In genomic region chr6:97472873-97473550, GRCm38 (mm10) we compare ENCODE assay signal across 17 mouse cellular contexts.
DNase-seq lines count a peak whose midpoint lies in the region; ATAC-seq lines count a peak whose summit lies in the region.
"Had no signal": no experiment of that assay in that cellular context is flagged by ENCODE, and none has a peak within 500 bp of the region (broad histone marks: within the 10 kb centered on the region; RNA-seq: fewer than 3 reads in every experiment).

No protein-coding gene starts in this region.

- peak; percentile 94 for DNase-seq in heart, adult 11 months
- no peak for DNase-seq in heart, postnatal 10 days
- no peak for DNase-seq in liver, embryonic 13.5 days
- DNase-seq in T-cell, adult 2 months (ENCODE audit: low spot score), result peak; percentile 12
- no peak for DNase-seq in kidney, adult 18-20 months
- no peak for DNase-seq in yolk sac, embryonic 10.5 days (ENCODE audit: low spot score)
- DNase-seq: adrenal gland, postnatal 36 days; cerebellum, adult 9-11 months; gastrocnemius, postnatal 10 days; lung, postnatal 14 days had no signal

- H3K9me3 ChIP-seq in liver, embryonic 13.5 days (replicated peaks), result no peaks in the 10 kb centered on the region
- no peaks in the 10 kb centered on the region for H3K9me3 ChIP-seq in liver, embryonic 12.5 days (replicated peaks)
- H3K9me3 ChIP-seq in stomach, embryonic 16.5 days (replicated peaks; ENCODE audit: control insufficient read depth, low read length), result no peaks in the 10 kb centered on the region
- H3K9me3 ChIP-seq: forebrain, embryonic 15.5 days; hindbrain, embryonic 15.5 days had no signal

- WGBS in liver, embryonic 13.5 days (ENCODE audit: insufficient replicate concordance), result 34% methylated on average over 4 of the region's 4 CpGs
- 37% methylated on average over 4 of the region's 4 CpGs for WGBS in liver, embryonic 12.5 days (ENCODE audit: insufficient replicate concordance)
- 78% methylated on average over 4 of the region's 4 CpGs for WGBS in stomach, embryonic 16.5 days

- no peak overlapping the region for H3K4me2 ChIP-seq in liver, embryonic 13.5 days
- H3K4me2 ChIP-seq in liver, embryonic 12.5 days, result no peak overlapping the region
- no peak overlapping the region for H3K4me2 ChIP-seq in stomach, embryonic 16.5 days (ENCODE audit: low read depth, low read length)
- H3K4me2 ChIP-seq: forebrain, embryonic 15.5 days; hindbrain, embryonic 15.5 days; limb, embryonic 12.5 days had no signal

- ATAC-seq in liver, embryonic 13.5 days (ENCODE audit: low read depth), result 0 out of 2 replicates have a peak, but pooled peaks have one; percentile 12
- no peak for ATAC-seq in liver, embryonic 12.5 days
- peak; percentile 53 for ATAC-seq in stomach, embryonic 16.5 days (ENCODE audit: insufficient read depth, low FRiP score)
- ATAC-seq: forebrain, embryonic 15.5 days had no signal

- no peak overlapping the region for H3K4me3 ChIP-seq in liver, embryonic 13.5 days (replicated peaks)
- no peak overlapping the region for H3K4me3 ChIP-seq in liver, embryonic 12.5 days
- H3K4me3 ChIP-seq in stomach, embryonic 16.5 days (replicated peaks; ENCODE audit: low read length), result no peak overlapping the region
- H3K4me3 ChIP-seq: forebrain, embryonic 15.5 days; hindbrain, embryonic 15.5 days; left cerebral cortex, adult 2 months; limb, embryonic 12.5 days had no signal

- intact Hi-C loops in heart, postnatal 10 days (cut with DNase I), result no loop called here

- H3K27ac ChIP-seq in liver, embryonic 13.5 days, result no peak overlapping the region
- no peak overlapping the region for H3K27ac ChIP-seq in liver, embryonic 12.5 days
- H3K27ac ChIP-seq in stomach, embryonic 16.5 days (ENCODE audit: low read length), result no peak overlapping the region
- H3K27ac ChIP-seq: forebrain, embryonic 15.5 days; hindbrain, embryonic 15.5 days; left cerebral cortex, adult 2 months; limb, embryonic 12.5 days had no signal

- H3K36me3 ChIP-seq in liver, embryonic 13.5 days, result no peaks in the 10 kb centered on the region
- no peaks in the 10 kb centered on the region for H3K36me3 ChIP-seq in liver, embryonic 12.5 days
- no peaks in the 10 kb centered on the region for H3K36me3 ChIP-seq in stomach, embryonic 16.5 days (ENCODE audit: control insufficient read depth, insufficient read depth, low read length)
- H3K36me3 ChIP-seq: forebrain, embryonic 15.5 days; G1E; hindbrain, embryonic 15.5 days; limb, embryonic 12.5 days had no signal

- no peaks in the 10 kb centered on the region for H3K27me3 ChIP-seq in liver, embryonic 13.5 days
- no peaks in the 10 kb centered on the region for H3K27me3 ChIP-seq in liver, embryonic 12.5 days (replicated peaks)
- H3K27me3 ChIP-seq in stomach, embryonic 16.5 days (ENCODE audit: control insufficient read depth, insufficient read depth, low read length), result no peaks in the 10 kb centered on the region
- H3K27me3 ChIP-seq: forebrain, embryonic 15.5 days; hindbrain, embryonic 15.5 days; limb, embryonic 12.5 days had no signal

- H3K4me1 ChIP-seq in liver, embryonic 13.5 days (replicated peaks), result peaks cover 9% of the 10 kb centered on the region; the same call in 1 of the 2 replicates
- peaks cover 11% of the 10 kb centered on the region for H3K4me1 ChIP-seq in liver, embryonic 12.5 days
- H3K4me1 ChIP-seq in stomach, embryonic 16.5 days (ENCODE audit: control insufficient read depth, insufficient read depth, low read length), result no peaks in the 10 kb centered on the region
- H3K4me1 ChIP-seq: forebrain, embryonic 15.5 days; hindbrain, embryonic 15.5 days; limb, embryonic 12.5 days had no signal

- no peak overlapping the region for H3K9ac ChIP-seq in liver, embryonic 13.5 days
- H3K9ac ChIP-seq in liver, embryonic 12.5 days, result no peak overlapping the region
- H3K9ac ChIP-seq in stomach, embryonic 16.5 days (ENCODE audit: low read length), result no peak overlapping the region
- H3K9ac ChIP-seq: forebrain, embryonic 15.5 days; hindbrain, embryonic 15.5 days; limb, embryonic 12.5 days had no signal

Comparison
In these comparisons a context has a peak if more than half of its experiments do, and no peak if none do; other contexts are left out.
1. DNase-seq: peak in heart, adult 11 months (single experiment) and T-cell, adult 2 months (single experiment); none in heart, postnatal 10 days (0 of 2), liver, embryonic 13.5 days (single experiment), kidney, adult 18-20 months (single experiment) and yolk sac, embryonic 10.5 days (single experiment).